Mouse (Mus musculus) kidney, postnatal 36 days (tissue): ENCODE measurements around the gene Sprtn.

Experiments used
- DNase-seq, 2 experiments: peaks; one replicate each; pipeline ENCODE4 v3.0.0; 2021 to 2022; ENCODE audit warnings: mixed read lengths in 2 of 2

The Sprtn gene

GRCm38 (mm10) chr8:124947865-124948732 lies 50.4 kb downstream of the Sprtn start:
- DNase-seq: peak in 1 of 2 experiments; percentile 67

DNA sequence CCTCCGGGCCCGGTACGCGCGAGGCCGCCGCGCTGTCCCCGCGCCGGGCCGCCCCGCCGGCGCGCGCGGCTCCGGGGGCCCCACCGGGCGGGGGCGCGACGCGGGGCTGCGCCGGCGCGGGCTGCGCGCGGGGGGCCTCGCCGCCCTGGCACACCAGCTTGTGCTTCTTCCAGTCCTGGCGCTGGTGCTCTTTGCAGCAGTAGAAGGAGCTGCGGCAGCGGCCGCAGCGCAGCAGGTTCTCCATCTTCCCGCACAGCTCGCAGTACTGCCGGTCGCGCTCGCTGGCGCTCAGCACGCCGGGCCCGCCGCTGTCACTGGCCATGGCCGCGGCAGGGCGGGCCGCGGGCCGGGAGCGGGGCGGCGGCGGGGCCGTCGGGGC lies 51.0 kb downstream of the Sprtn start:
- DNase-seq: no peak

- DNase-seq: peak; percentile 82 to 89
These were observed 51.8 kb downstream of the Sprtn start, which contains the start of gene Egln1 for GRCm38 (mm10) chr8:124949209-124950068. TSS of gene Egln1 (minus strand) at chr8:124949324.

DNA sequence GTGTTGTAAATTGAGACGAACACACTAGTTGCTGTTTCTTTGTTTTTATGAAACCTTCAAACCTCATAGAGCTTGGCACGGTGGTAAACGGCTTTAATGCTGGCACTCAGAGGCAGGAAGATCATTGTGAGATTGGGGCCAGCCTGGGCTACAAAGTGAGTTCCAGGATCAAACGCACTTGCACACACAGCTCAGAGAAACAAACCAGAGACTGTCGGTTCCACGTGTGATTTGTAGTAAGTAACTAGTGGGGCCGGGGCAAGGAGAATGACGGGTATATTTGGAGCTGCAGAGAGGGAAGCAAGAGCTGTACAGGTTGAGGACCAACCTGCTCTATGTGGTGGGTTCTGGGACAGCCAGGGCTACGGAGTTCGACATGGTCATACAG lies 52.4 kb downstream of the Sprtn start:
- DNase-seq: peak in 1 of 2 experiments; percentile 22

GRCm38 (mm10) chr8:124950865-124951264 lies 53.2 kb downstream of the Sprtn start:
- no peak for DNase-seq

GRCm38 (mm10) chr8:124953188-124953587 lies 55.5 kb downstream of the Sprtn start:
- peak; percentile 29 to 58 for DNase-seq

DNA sequence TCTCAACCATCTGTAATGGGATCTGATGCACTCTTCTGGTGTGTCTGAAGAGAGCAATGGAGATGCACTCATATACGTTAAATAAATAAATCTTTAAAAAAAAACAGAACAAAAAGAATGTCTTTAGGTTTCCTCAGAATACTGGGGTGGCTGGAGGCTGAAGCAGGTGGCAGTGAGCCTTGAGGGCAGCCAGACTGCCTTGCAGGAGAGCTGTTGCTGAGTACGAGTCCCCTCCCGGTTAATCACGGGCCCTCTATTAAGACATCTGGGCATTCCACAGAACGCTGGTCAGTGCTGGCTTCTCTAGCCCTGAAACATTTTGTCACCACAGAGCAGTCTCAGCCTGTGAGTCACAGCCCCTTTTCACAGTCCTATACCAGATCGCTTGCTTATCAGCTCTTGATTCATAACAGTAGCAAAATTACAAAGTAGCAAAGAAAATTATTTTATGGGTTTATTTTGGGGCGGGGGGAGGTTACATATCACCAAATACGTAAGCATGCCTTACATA lies 56.9 kb downstream of the Sprtn start:
- no peak for DNase-seq
